Mouse (Mus musculus): Measurements from ENCODE around the gene Ank3.

GRCm38 (mm10) chr10:69701226-69701625 lies 302.7 kb downstream of the Ank3 start:
- no peak for TF ChIP-seq CTCF (IDR thresholded peaks at IDR 0.05)
- TF ChIP-seq EP300 (IDR thresholded peaks at IDR 0.05), result no peak

All from lung, postnatal 0 days (tissue).